Mouse (Mus musculus) hindbrain, embryonic 16.5 days (tissue): Measurements from ENCODE around the gene Olfr486. TPM values are rescaled to one million over a fixed set of nuclear protein-coding genes. Genes with fewer than 3 reads are reported as not detected.
"Not testable (repeated sequence)": the region's sequence is repeated elsewhere in the genome, so short reads cannot be mapped to it uniquely, and the experiment has no call there.

ENCODE experiments used
- ATAC-seq: fragments of 200-750 bp; cut with Nextera tagmentation; 2 replicates; pipeline ENCODE4 v1.8.0; 2017; ENCODE audit warnings: moderate TSS enrichment, moderate library complexity
- H3K27ac ChIP-seq: fragments of 300-500 bp; sonication (generic); 2 replicates; pipeline ENCODE4 v1.5.1; 2014; ENCODE audit warnings: low read depth, mild to moderate bottlenecking, control low read depth, low read length, moderate library complexity
- H3K27me3 ChIP-seq: fragments of 300-500 bp; sonication (generic); replicated peaks from 2 replicates; pipeline ENCODE4 v1.6.1; 2014; ENCODE audit warnings: low read length; ENCODE audit not compliant: control insufficient read depth, insufficient read depth
- H3K36me3 ChIP-seq: fragments of 300-500 bp; sonication (generic); 2 replicates; pipeline ENCODE4 v1.6.1; 2014; ENCODE audit warnings: mild to moderate bottlenecking, low read length, moderate library complexity, mixed read lengths; ENCODE audit not compliant: control insufficient read depth, insufficient read depth
- H3K4me1 ChIP-seq: fragments of 300-500 bp; sonication (generic); 2 replicates; pipeline ENCODE4 v1.6.1; 2014; ENCODE audit warnings: low read depth, low read length; ENCODE audit not compliant: control insufficient read depth, insufficient read depth
- H3K4me2 ChIP-seq: fragments of 300-500 bp; sonication (generic); 2 replicates; pipeline ENCODE4 v1.6.1; 2014; ENCODE audit warnings: mild to moderate bottlenecking, low read length, control low read depth, moderate library complexity
- H3K4me3 ChIP-seq: fragments of 300-500 bp; sonication (generic); 2 replicates; pipeline ENCODE4 v1.5.1; 2014; ENCODE audit warnings: mild to moderate bottlenecking, low read length, control low read depth, moderate library complexity
- H3K9ac ChIP-seq: fragments of 300-500 bp; sonication (generic); 2 replicates; pipeline ENCODE4 v1.6.1; 2014; ENCODE audit warnings: low read depth, mild to moderate bottlenecking, control low read depth, low read length, moderate library complexity
- H3K9me3 ChIP-seq: fragments of 300-500 bp; sonication (generic); 2 replicates; pipeline ENCODE4 v1.6.1; 2014; ENCODE audit warnings: mild to moderate bottlenecking, low read length, moderate library complexity; ENCODE audit not compliant: control insufficient read depth
- WGBS: fragments of 180-500 bp; shearing (Covaris S2); extraction: QIAGEN DNeasy Blood & Tissue Kit; methylation state at CpG from one replicate; pipeline ENCODE4 v1.1.7; 2014; 5-methylcytosine and 5-hydroxymethylcytosine counted together
- polyA plus RNA-seq: library from polyadenylated mRNA; unstranded; fragments of >200 nt; fragmentation: Nextera tagmentation; extraction: Ambion mirVana; gene quantifications from 2 replicates; pipeline ENCODE4 v1.2.1, GENCODE M21; 2015

Olfr486 gene
- not detected in 2 replicates for polyA plus RNA-seq

GRCm38 (mm10) chr7:108172642-108173041, at the start of gene Olfr486:
Olfr486 (minus strand) TSS chr7:108172742.
- H3K27ac ChIP-seq, H3K4me1 ChIP-seq, H3K27me3 ChIP-seq, ATAC-seq, H3K36me3 ChIP-seq, H3K4me3 ChIP-seq, H3K4me2 ChIP-seq, H3K9ac ChIP-seq, H3K9me3 ChIP-seq: not testable (repeated sequence)
- WGBS = 95% methylated on average over 1 of the region's 1 CpGs

- ATAC-seq, H3K4me1 ChIP-seq, H3K4me2 ChIP-seq, H3K36me3 ChIP-seq, H3K9me3 ChIP-seq, H3K9ac ChIP-seq, H3K27me3 ChIP-seq, H3K4me3 ChIP-seq, H3K27ac ChIP-seq: not testable (repeated sequence)
Measured at GRCm38 (mm10) chr7:108214536-108214935, 42.0 kb upstream of the Olfr486 start, which contains the start of gene Olfr487. Olfr487 (minus strand) TSS chr7:108214636.

- ATAC-seq = no peak
- H3K9ac ChIP-seq = no peak overlapping the region
- H3K4me2 ChIP-seq = no peak overlapping the region
- no peak overlapping the region for H3K27ac ChIP-seq
- H3K4me3 ChIP-seq = no peak overlapping the region
- H3K36me3 ChIP-seq = no peaks in the 10 kb centered on the region
- no peaks in the 10 kb centered on the region for H3K27me3 ChIP-seq
- WGBS = 48% methylated on average over 6 of the region's 6 CpGs
- no peaks in the 10 kb centered on the region for H3K9me3 ChIP-seq
- H3K4me1 ChIP-seq = no peaks in the 10 kb centered on the region
Measured at GRCm38 (mm10) chr7:108196938-108197337, 24.4 kb upstream of the Olfr486 start.

- not testable (repeated sequence) for H3K36me3 ChIP-seq, H3K27ac ChIP-seq, H3K4me1 ChIP-seq, H3K4me3 ChIP-seq, H3K9ac ChIP-seq, H3K4me2 ChIP-seq, ATAC-seq, H3K27me3 ChIP-seq, H3K9me3 ChIP-seq
- 56% methylated on average over 3 of the region's 3 CpGs for WGBS
Measured at GRCm38 (mm10) chr7:108196337-108196736, 23.8 kb upstream of the Olfr486 start.

- H3K4me1 ChIP-seq, ATAC-seq, H3K4me3 ChIP-seq, H3K36me3 ChIP-seq, H3K9ac ChIP-seq, H3K27me3 ChIP-seq, H3K27ac ChIP-seq, H3K4me2 ChIP-seq, H3K9me3 ChIP-seq: not testable (repeated sequence)
- 31% methylated on average over 1 of the region's 1 CpGs for WGBS
Measured at GRCm38 (mm10) chr7:108192714-108193113, 20.2 kb upstream of the Olfr486 start.

GRCm38 (mm10) chr7:108191196-108191595, 18.7 kb upstream of the Olfr486 start:
- not testable (repeated sequence) for H3K27me3 ChIP-seq, H3K36me3 ChIP-seq, H3K9me3 ChIP-seq, H3K4me3 ChIP-seq, H3K27ac ChIP-seq, ATAC-seq, H3K4me2 ChIP-seq, H3K9ac ChIP-seq, H3K4me1 ChIP-seq
- 24% methylated on average over 2 of the region's 2 CpGs for WGBS

GRCm38 (mm10) chr7:108185237-108185636, 12.7 kb upstream of the Olfr486 start:
- H3K4me1 ChIP-seq, H3K4me2 ChIP-seq, H3K27me3 ChIP-seq, H3K27ac ChIP-seq, H3K9me3 ChIP-seq, H3K9ac ChIP-seq, ATAC-seq, H3K36me3 ChIP-seq, H3K4me3 ChIP-seq: not testable (repeated sequence)
- 96% methylated on average over 2 of the region's 2 CpGs for WGBS

- H3K27me3 ChIP-seq, H3K4me2 ChIP-seq, H3K4me3 ChIP-seq, H3K36me3 ChIP-seq, H3K9me3 ChIP-seq, H3K9ac ChIP-seq, H3K27ac ChIP-seq, H3K4me1 ChIP-seq, ATAC-seq: not testable (repeated sequence)
- WGBS = 62% methylated on average over 3 of the region's 3 CpGs
Measured at GRCm38 (mm10) chr7:108184401-108184800, 11.9 kb upstream of the Olfr486 start.

GRCm38 (mm10) chr7:108159771-108160170, 12.8 kb downstream of the Olfr486 start, which contains the start of gene Olfr485:
Olfr485 (minus strand) TSS chr7:108159871.
- Histone ChIP-seq H3K4me1 (no peaks in the 10 kb centered on the region), H3K4me3 (no peak within 1 kb of the TSS), H3K9me3 (no peaks in the 10 kb centered on the region), H3K27me3 (no peaks in the 10 kb centered on the region), H3K4me2 (no peak within 1 kb of the TSS), H3K36me3 (no peaks in the 10 kb centered on the region), H3K27ac (no peak within 1 kb of the TSS), H3K9ac (no peak within 1 kb of the TSS)
- ATAC-seq = no peak

GRCm38 (mm10) chr7:108127349-108127748, 45.2 kb downstream of the Olfr486 start, which contains the start of gene Olfr484:
Olfr484 (minus strand) TSS chr7:108127449.
- no peak within 1 kb of the TSS for H3K4me3 ChIP-seq

More at GRCm38 (mm10) chr7:108127349-108127748, 45.2 kb downstream of the Olfr486 start, which contains the start of gene Olfr484:
- Histone ChIP-seq H3K27ac (no peak within 1 kb of the TSS), H3K4me1 (no peaks in the 10 kb centered on the region), H3K36me3 (no peaks in the 10 kb centered on the region), H3K4me2 (no peak within 1 kb of the TSS), H3K9me3 (no peaks in the 10 kb centered on the region), H3K9ac (no peak within 1 kb of the TSS), H3K27me3 (no peaks in the 10 kb centered on the region)
- no peak for ATAC-seq
